Mouse (Mus musculus) megakaryocyte, embryonic 14.5 days (primary cell): ENCODE measurements around the gene Zfp2.

ENCODE experiments used
- FLI1 ChIP-seq: IDR thresholded peaks from 2 replicates; pipeline ENCODE4 v1.6.1; 2012; ENCODE audit warnings: low read length, inconsistent platforms, mixed read lengths
- GATA1 ChIP-seq: IDR thresholded peaks from 3 replicates; pipeline ENCODE4 v1.6.1; 2012; ENCODE audit warnings: mixed read lengths, low read length, inconsistent platforms, borderline replicate concordance

GRCm38 (mm10) chr11:50850177-50850735 is 65.7 kb downstream of the Zfp2 start, which contains the start of gene Grm6:
- TF ChIP-seq GATA1 (no peak), FLI1 (no peak)
